ENCODE assay signal across 23 mouse cellular contexts in the genomic region with DNA sequence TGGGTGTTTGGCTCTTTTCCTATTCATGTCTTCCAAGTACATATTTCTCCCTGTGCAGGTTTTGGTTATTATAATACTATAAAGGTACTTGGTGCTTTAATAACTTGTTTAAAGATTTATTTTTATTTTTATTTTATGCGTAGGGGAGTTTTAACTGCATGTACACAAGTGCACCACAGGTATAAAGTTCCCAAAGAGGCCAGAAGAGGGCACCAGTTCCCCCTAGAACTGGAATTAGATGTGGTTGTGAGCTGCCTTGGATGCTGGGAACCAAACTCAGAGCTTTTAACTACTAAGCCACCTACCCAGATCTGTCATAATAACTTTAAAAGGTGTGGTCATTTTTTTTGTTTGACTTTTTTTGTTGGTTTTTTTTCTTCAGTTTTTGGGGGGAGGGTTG.
DNase-seq lines count a peak whose midpoint lies in the region; ATAC-seq and TF ChIP-seq lines count a peak whose summit lies in the region.
"Had no signal": no experiment of that assay in that cellular context is flagged by ENCODE, and none has a peak within 500 bp of the region (broad histone marks: within the 10 kb centered on the region; RNA-seq: fewer than 3 reads in every experiment).

No protein-coding gene starts in this region.

- no peaks in the 10 kb centered on the region for H3K4me1 ChIP-seq in intestine, postnatal 0 days (replicated peaks; ENCODE audit: control insufficient read depth, insufficient read depth, low read length)
- no peaks in the 10 kb centered on the region for H3K4me1 ChIP-seq in intestine, embryonic 15.5 days (replicated peaks)
- no peaks in the 10 kb centered on the region for H3K4me1 ChIP-seq in midbrain, postnatal 0 days (ENCODE audit: insufficient read depth, low read length)
- no peaks in the 10 kb centered on the region for H3K4me1 ChIP-seq in midbrain, embryonic 15.5 days
- H3K4me1 ChIP-seq in kidney, embryonic 14.5 days (ENCODE audit: control insufficient read depth, insufficient read depth, low read length) = no peaks in the 10 kb centered on the region
- H3K4me1 ChIP-seq: embryonic facial prominence, embryonic 12.5 days; forebrain, embryonic 15.5 days; heart, embryonic 15.5 days; hindbrain, embryonic 13.5 days had no signal

- no peak for ATAC-seq in intestine, postnatal 0 days
- no peak for ATAC-seq in intestine, embryonic 15.5 days
- no peak for ATAC-seq in midbrain, postnatal 0 days (ENCODE audit: low FRiP score)
- ATAC-seq in midbrain, embryonic 15.5 days (replicated peaks) = no peak
- ATAC-seq in kidney, embryonic 14.5 days (ENCODE audit: low FRiP score, low TSS enrichment) = no peak
- ATAC-seq: forebrain, embryonic 15.5 days; hindbrain, postnatal 0 days; Patski had no signal

- no peaks in the 10 kb centered on the region for H3K27me3 ChIP-seq in intestine, postnatal 0 days (replicated peaks; ENCODE audit: control insufficient read depth, insufficient read depth, low read length)
- H3K27me3 ChIP-seq in intestine, embryonic 15.5 days (replicated peaks) = no peaks in the 10 kb centered on the region
- no peaks in the 10 kb centered on the region for H3K27me3 ChIP-seq in midbrain, postnatal 0 days (ENCODE audit: insufficient read depth, low read length)
- H3K27me3 ChIP-seq in midbrain, embryonic 15.5 days (replicated peaks) = no peaks in the 10 kb centered on the region
- H3K27me3 ChIP-seq in kidney, embryonic 14.5 days (ENCODE audit: control insufficient read depth, insufficient read depth, low read length) = no peaks in the 10 kb centered on the region
- H3K27me3 ChIP-seq: embryonic facial prominence, embryonic 12.5 days; forebrain, embryonic 15.5 days; heart, embryonic 15.5 days; Patski had no signal

- DNase-seq in midbrain, postnatal 0 days (ENCODE audit: low spot score) = no peak
- peak; percentile 7 for DNase-seq in WW6 (ENCODE audit: low read depth, low spot score)
- no peak for DNase-seq in ovary, postnatal 10 days (ENCODE audit: low spot score)
- DNase-seq in thymus, postnatal 14 days = no peak
- DNase-seq: adrenal gland, postnatal 10 days; cerebellum, adult 11-12 months; cerebellum, adult 9-10 months; cerebellum, postnatal 25 days; gastrocnemius, postnatal 36 days; heart, adult 11 months; heart, postnatal 14 days had no signal

- H3K9me3 ChIP-seq in intestine, postnatal 0 days (ENCODE audit: control insufficient read depth) = no peaks in the 10 kb centered on the region
- H3K9me3 ChIP-seq in intestine, embryonic 15.5 days = no peaks in the 10 kb centered on the region
- no peaks in the 10 kb centered on the region for H3K9me3 ChIP-seq in midbrain, postnatal 0 days (ENCODE audit: low read length)
- H3K9me3 ChIP-seq in midbrain, embryonic 15.5 days = no peaks in the 10 kb centered on the region
- no peaks in the 10 kb centered on the region for H3K9me3 ChIP-seq in kidney, embryonic 14.5 days (ENCODE audit: control insufficient read depth, low read length)
- H3K9me3 ChIP-seq: embryonic facial prominence, embryonic 12.5 days; forebrain, embryonic 15.5 days; heart, embryonic 15.5 days; hindbrain, embryonic 13.5 days had no signal

- no peak overlapping the region for H3K9ac ChIP-seq in intestine, postnatal 0 days (ENCODE audit: low read depth, low read length)
- H3K9ac ChIP-seq in intestine, embryonic 15.5 days = no peak overlapping the region
- no peak overlapping the region for H3K9ac ChIP-seq in midbrain, postnatal 0 days (replicated peaks; ENCODE audit: low read length, poor library complexity, severe bottlenecking)
- H3K9ac ChIP-seq in midbrain, embryonic 15.5 days = no peak overlapping the region
- no peak overlapping the region for H3K9ac ChIP-seq in kidney, embryonic 14.5 days (ENCODE audit: low read depth, low read length)
- H3K9ac ChIP-seq: embryonic facial prominence, embryonic 12.5 days; forebrain, embryonic 15.5 days; heart, embryonic 15.5 days; hindbrain, embryonic 13.5 days had no signal

- no peak overlapping the region for H3K27ac ChIP-seq in intestine, postnatal 0 days (ENCODE audit: low read depth, low read length)
- no peak overlapping the region for H3K27ac ChIP-seq in intestine, embryonic 15.5 days
- no peak overlapping the region for H3K27ac ChIP-seq in midbrain, postnatal 0 days (ENCODE audit: low read depth, low read length)
- H3K27ac ChIP-seq in midbrain, embryonic 15.5 days = no peak overlapping the region
- no peak overlapping the region for H3K27ac ChIP-seq in kidney, embryonic 14.5 days (ENCODE audit: low read depth, low read length)
- H3K27ac ChIP-seq: embryonic facial prominence, embryonic 12.5 days; forebrain, embryonic 15.5 days; heart, embryonic 15.5 days; hindbrain, embryonic 13.5 days; hindbrain, postnatal 0 days had no signal

- TF ChIP-seq CTCF in intestine, postnatal 0 days (IDR thresholded peaks at IDR 0.05; ENCODE audit: low read depth) = peak; percentile 14; the same call in 1 of the 2 replicates
- TF ChIP-seq CTCF in midbrain, postnatal 0 days (IDR thresholded peaks at IDR 0.05) = peak; percentile 41; the same call in 1 of the 2 replicates

- H3K4me3 ChIP-seq in intestine, postnatal 0 days (ENCODE audit: low read depth, low read length) = no peak overlapping the region
- H3K4me3 ChIP-seq in intestine, embryonic 15.5 days (replicated peaks) = no peak overlapping the region
- H3K4me3 ChIP-seq in midbrain, postnatal 0 days (ENCODE audit: low read depth, low read length) = no peak overlapping the region
- H3K4me3 ChIP-seq in midbrain, embryonic 15.5 days = no peak overlapping the region
- no peak overlapping the region for H3K4me3 ChIP-seq in kidney, embryonic 14.5 days (ENCODE audit: low read length)
- H3K4me3 ChIP-seq: embryonic facial prominence, embryonic 12.5 days; forebrain, embryonic 15.5 days; heart, embryonic 15.5 days; hindbrain, embryonic 13.5 days had no signal

- H3K36me3 ChIP-seq in intestine, postnatal 0 days (ENCODE audit: control insufficient read depth, insufficient read depth) = no peaks in the 10 kb centered on the region
- H3K36me3 ChIP-seq in intestine, embryonic 15.5 days = no peaks in the 10 kb centered on the region
- peaks cover 34% of the 10 kb centered on the region for H3K36me3 ChIP-seq in midbrain, postnatal 0 days (ENCODE audit: insufficient read depth, low read length)
- H3K36me3 ChIP-seq in midbrain, embryonic 15.5 days (replicated peaks) = peaks cover 15% of the 10 kb centered on the region; the same call in 1 of the 2 replicates
- no peaks in the 10 kb centered on the region for H3K36me3 ChIP-seq in kidney, embryonic 14.5 days (ENCODE audit: control insufficient read depth, insufficient read depth, low read length)
- H3K36me3 ChIP-seq: embryonic facial prominence, embryonic 12.5 days; G1E; heart, embryonic 15.5 days had no signal

- WGBS in intestine, postnatal 0 days = 93% methylated on average over 1 of the region's 1 CpGs
- WGBS in intestine, embryonic 15.5 days = 93% methylated on average over 1 of the region's 1 CpGs
- WGBS in midbrain, postnatal 0 days = 91% methylated on average over 1 of the region's 1 CpGs
- WGBS in midbrain, embryonic 15.5 days = 92% methylated on average over 1 of the region's 1 CpGs
- 95% methylated on average over 1 of the region's 1 CpGs for WGBS in kidney, embryonic 14.5 days

- H3K4me2 ChIP-seq in intestine, postnatal 0 days (replicated peaks; ENCODE audit: low read depth) = no peak overlapping the region
- H3K4me2 ChIP-seq in intestine, embryonic 15.5 days (replicated peaks) = no peak overlapping the region
- H3K4me2 ChIP-seq in midbrain, postnatal 0 days (ENCODE audit: low read depth, low read length, poor library complexity, severe bottlenecking) = no peak overlapping the region
- no peak overlapping the region for H3K4me2 ChIP-seq in midbrain, embryonic 15.5 days
- no peak overlapping the region for H3K4me2 ChIP-seq in kidney, embryonic 14.5 days (replicated peaks; ENCODE audit: low read depth, low read length)
- H3K4me2 ChIP-seq: embryonic facial prominence, embryonic 12.5 days; forebrain, embryonic 15.5 days; heart, embryonic 11.5 days; heart, embryonic 15.5 days; hindbrain, embryonic 13.5 days had no signal
